Mouse (Mus musculus) heart, embryonic 11.5 days (tissue): ENCODE data around the gene Tvp23b. TPM values are rescaled to one million over a fixed set of nuclear protein-coding genes. Genes with fewer than 3 reads are reported as not detected.

Experiments
- ATAC-seq: fragments of 200-750 bp; cut with Nextera tagmentation; replicated peaks from 2 replicates; pipeline ENCODE4 v1.8.0; 2017; ENCODE audit warnings: moderate library complexity; ENCODE audit not compliant: insufficient number of reproducible peaks, low FRiP score, low TSS enrichment
- H3K27ac ChIP-seq: fragments of 300-500 bp; sonication (generic); 2 replicates; pipeline ENCODE4 v1.5.1; 2014; ENCODE audit warnings: mild to moderate bottlenecking, low read depth, low read length
- H3K27me3 ChIP-seq: fragments of 300-500 bp; sonication (generic); 2 replicates; pipeline ENCODE4 v1.6.1; 2014; ENCODE audit warnings: mild to moderate bottlenecking, low read length, mixed read lengths; ENCODE audit not compliant: control insufficient read depth, insufficient read depth
- H3K36me3 ChIP-seq: fragments of 300-500 bp; sonication (generic); 2 replicates; pipeline ENCODE4 v1.6.1; 2014; ENCODE audit warnings: mild to moderate bottlenecking, low read length, moderate library complexity, mixed read lengths; ENCODE audit not compliant: control insufficient read depth, insufficient read depth
- H3K4me1 ChIP-seq: fragments of 300-500 bp; sonication (generic); 2 replicates; pipeline ENCODE4 v1.6.1; 2014; ENCODE audit warnings: low read length; ENCODE audit not compliant: control insufficient read depth, insufficient read depth
- H3K4me2 ChIP-seq: fragments of 300-500 bp; sonication (generic); 2 replicates; pipeline ENCODE4 v1.6.1; 2014; ENCODE audit warnings: mild to moderate bottlenecking, moderate library complexity
- H3K4me3 ChIP-seq: fragments of 300-500 bp; sonication (generic); 2 replicates; pipeline ENCODE4 v1.5.1; 2014; ENCODE audit warnings: low read depth, low read length
- H3K9ac ChIP-seq: fragments of 300-500 bp; sonication (generic); 2 replicates; pipeline ENCODE4 v1.6.1; 2014; ENCODE audit warnings: mild to moderate bottlenecking, low read depth, low read length, moderate library complexity
- H3K9me3 ChIP-seq: fragments of 300-500 bp; sonication (generic); replicated peaks from 2 replicates; pipeline ENCODE4 v1.6.1; 2016; ENCODE audit warnings: low read length; ENCODE audit not compliant: control insufficient read depth
- WGBS: fragments of 180-500 bp; shearing (Covaris S2); extraction: QIAGEN DNeasy Blood & Tissue Kit; methylation state at CpG from one replicate; pipeline ENCODE4 v1.1.7; 2014; ENCODE audit not compliant: insufficient replicate concordance; 5-methylcytosine and 5-hydroxymethylcytosine counted together
- polyA plus RNA-seq: library from polyadenylated mRNA; unstranded; fragments of >200 nt; fragmentation: Nextera tagmentation; extraction: Ambion mirVana; gene quantifications from 2 replicates; pipeline ENCODE4 v1.2.1, GENCODE M21; 2014

Gene Tvp23b
- polyA plus RNA-seq, 1 experiment from 2014 or later: 47.3 TPM

- 81% methylated on average over 5 of the region's 5 CpGs for WGBS
- no peaks in the 10 kb centered on the region for H3K9me3 ChIP-seq
- no peak overlapping the region for H3K9ac ChIP-seq
- no peaks in the 10 kb centered on the region for H3K27me3 ChIP-seq
- H3K4me3 ChIP-seq: no peak overlapping the region
- no peak overlapping the region for H3K4me2 ChIP-seq
- H3K27ac ChIP-seq: no peak overlapping the region
- H3K36me3 ChIP-seq: no peaks in the 10 kb centered on the region
- no peaks in the 10 kb centered on the region for H3K4me1 ChIP-seq
- ATAC-seq: no peak
Observed at GRCm38 (mm10) chr11:62938921-62939320, 59.7 kb downstream of the Tvp23b start.

GRCm38 (mm10) chr11:62940176-62940575, 60.9 kb downstream of the Tvp23b start:
- Histone ChIP-seq H3K27me3 (no peaks in the 10 kb centered on the region), H3K27ac (no peak overlapping the region), H3K4me3 (no peak overlapping the region), H3K9ac (no peak overlapping the region), H3K36me3 (no peaks in the 10 kb centered on the region), H3K4me1 (no peaks in the 10 kb centered on the region), H3K4me2 (no peak overlapping the region), H3K9me3 (no peaks in the 10 kb centered on the region)
- ATAC-seq: no peak
- 54% methylated on average over 3 of the region's 3 CpGs for WGBS

GRCm38 (mm10) chr11:62943538-62943937, 64.3 kb downstream of the Tvp23b start:
- Histone ChIP-seq H3K27ac (no peak overlapping the region), H3K4me3 (no peak overlapping the region), H3K4me1 (no peaks in the 10 kb centered on the region), H3K27me3 (no peaks in the 10 kb centered on the region), H3K9ac (no peak overlapping the region), H3K36me3 (no peaks in the 10 kb centered on the region), H3K9me3 (no peaks in the 10 kb centered on the region), H3K4me2 (no peak overlapping the region)
- 56% methylated on average over 6 of the region's 6 CpGs for WGBS
- ATAC-seq: no peak

GRCm38 (mm10) chr11:62945514-62945913, 66.3 kb downstream of the Tvp23b start:
- no peaks in the 10 kb centered on the region for H3K27me3 ChIP-seq
- no peak overlapping the region for H3K4me2 ChIP-seq
- no peaks in the 10 kb centered on the region for H3K9me3 ChIP-seq
- H3K4me3 ChIP-seq: no peak overlapping the region
- WGBS: 70% methylated on average over 4 of the region's 4 CpGs
- no peaks in the 10 kb centered on the region for H3K36me3 ChIP-seq
- ATAC-seq: no peak
- no peak overlapping the region for H3K9ac ChIP-seq
- no peaks in the 10 kb centered on the region for H3K4me1 ChIP-seq
- H3K27ac ChIP-seq: no peak overlapping the region

- no peaks in the 10 kb centered on the region for H3K27me3 ChIP-seq
- H3K4me3 ChIP-seq: no peak overlapping the region
- H3K27ac ChIP-seq: no peak overlapping the region
- no peak overlapping the region for H3K4me2 ChIP-seq
- no peaks in the 10 kb centered on the region for H3K4me1 ChIP-seq
- H3K9ac ChIP-seq: no peak overlapping the region
- WGBS: 78% methylated on average over 1 of the region's 1 CpGs
- H3K36me3 ChIP-seq: no peaks in the 10 kb centered on the region
- no peaks in the 10 kb centered on the region for H3K9me3 ChIP-seq
- ATAC-seq: no peak
Observed at GRCm38 (mm10) chr11:62949548-62949947, 70.3 kb downstream of the Tvp23b start.

GRCm38 (mm10) chr11:62951012-62951411, 71.8 kb downstream of the Tvp23b start, which contains the start of gene Cdrt4:
Gene Cdrt4 (plus strand): TSS chr11:62951193.
- H3K27ac ChIP-seq: no peak within 1 kb of the TSS
- no peaks in the 10 kb centered on the region for H3K27me3 ChIP-seq
- WGBS: 79% methylated on average over 3 of the region's 3 CpGs
- no peaks in the 10 kb centered on the region for H3K4me1 ChIP-seq
- no peak for ATAC-seq
- H3K9me3 ChIP-seq: no peaks in the 10 kb centered on the region
- no peaks in the 10 kb centered on the region for H3K36me3 ChIP-seq
- no peak within 1 kb of the TSS for H3K4me3 ChIP-seq
- no peak within 1 kb of the TSS for H3K4me2 ChIP-seq
- H3K9ac ChIP-seq: no peak within 1 kb of the TSS

- no peak for ATAC-seq
- 75% methylated on average over 3 of the region's 3 CpGs for WGBS
- Histone ChIP-seq H3K4me1 (no peaks in the 10 kb centered on the region), H3K4me3 (no peak overlapping the region), H3K9ac (no peak overlapping the region), H3K4me2 (no peak overlapping the region), H3K9me3 (no peaks in the 10 kb centered on the region), H3K27me3 (no peaks in the 10 kb centered on the region), H3K36me3 (no peaks in the 10 kb centered on the region), H3K27ac (no peak overlapping the region)
Observed at GRCm38 (mm10) chr11:62954766-62955165, 75.5 kb downstream of the Tvp23b start.

- WGBS: 86% methylated on average over 5 of the region's 5 CpGs
- no peak for ATAC-seq
Observed at GRCm38 (mm10) chr11:62955186-62955585, 75.9 kb downstream of the Tvp23b start.

GRCm38 (mm10) chr11:62955776-62956175, 76.5 kb downstream of the Tvp23b start:
- Histone ChIP-seq H3K9me3 (no peaks in the 10 kb centered on the region), H3K27ac (no peak overlapping the region), H3K27me3 (no peaks in the 10 kb centered on the region), H3K4me2 (no peak overlapping the region), H3K36me3 (no peaks in the 10 kb centered on the region), H3K9ac (no peak overlapping the region), H3K4me3 (no peak overlapping the region), H3K4me1 (no peaks in the 10 kb centered on the region)
- ATAC-seq: no peak
- 41% methylated on average over 6 of the region's 6 CpGs for WGBS

More at GRCm38 (mm10) chr11:62955186-62955585, 75.9 kb downstream of the Tvp23b start:
- Histone ChIP-seq H3K36me3 (no peaks in the 10 kb centered on the region), H3K27ac (no peak overlapping the region), H3K4me2 (no peak overlapping the region), H3K9me3 (no peaks in the 10 kb centered on the region), H3K4me3 (no peak overlapping the region), H3K4me1 (no peaks in the 10 kb centered on the region), H3K9ac (no peak overlapping the region), H3K27me3 (no peaks in the 10 kb centered on the region)
